Mouse (Mus musculus) layer of hippocampus, adult 9-11 months (tissue): ENCODE data around the gene Wiz.
A peak's percentile ranks its signal among the peaks of the same experiment; 100 is the strongest.

Experiments used
- DNase-seq: peaks from one replicate; pipeline ENCODE4 v3.0.0; 2022

Wiz gene

GRCm38 (mm10) chr17:32377137-32377536 lies 12.1 kb downstream of the Wiz start:
- DNase-seq: no peak

GRCm38 (mm10) chr17:32376475-32376874 lies 12.8 kb downstream of the Wiz start:
- no peak for DNase-seq

- no peak for DNase-seq
Measured at GRCm38 (mm10) chr17:32368991-32369578, 20.2 kb downstream of the Wiz start.

- DNase-seq: no peak
Measured at GRCm38 (mm10) chr17:32367706-32368105, 21.5 kb downstream of the Wiz start.

GRCm38 (mm10) chr17:32365296-32365695 lies 23.9 kb downstream of the Wiz start:
- DNase-seq: no peak

- no peak for DNase-seq
Measured at GRCm38 (mm10) chr17:32364850-32365249, 24.4 kb downstream of the Wiz start.

- DNase-seq: peak; percentile 89
Measured at GRCm38 (mm10) chr17:32364331-32364730, 24.9 kb downstream of the Wiz start.

- DNase-seq: no peak
Measured at GRCm38 (mm10) chr17:32363821-32364301, 25.4 kb downstream of the Wiz start.

- no peak for DNase-seq
Measured at GRCm38 (mm10) chr17:32362686-32363085, 26.6 kb downstream of the Wiz start.

GRCm38 (mm10) chr17:32359928-32360327 lies 29.3 kb downstream of the Wiz start:
- no peak for DNase-seq

GRCm38 (mm10) chr17:32358943-32359340 lies 30.3 kb downstream of the Wiz start:
- DNase-seq: no peak

GRCm38 (mm10) chr17:32358192-32358942 lies 30.9 kb downstream of the Wiz start:
- DNase-seq: no peak

- no peak for DNase-seq
Measured at GRCm38 (mm10) chr17:32356766-32357760, 32.2 kb downstream of the Wiz start.

- no peak for DNase-seq
Measured at GRCm38 (mm10) chr17:32356281-32356680, 33.0 kb downstream of the Wiz start.

GRCm38 (mm10) chr17:32355031-32355430 lies 34.2 kb downstream of the Wiz start:
- no peak for DNase-seq

GRCm38 (mm10) chr17:32354211-32354610 lies 35.0 kb downstream of the Wiz start:
- no peak for DNase-seq

GRCm38 (mm10) chr17:32353696-32354095 lies 35.5 kb downstream of the Wiz start:
- DNase-seq: peak; percentile 89

- no peak for DNase-seq
Measured at GRCm38 (mm10) chr17:32351726-32352125, 37.5 kb downstream of the Wiz start.

- DNase-seq: no peak
Measured at GRCm38 (mm10) chr17:32351269-32351668, 38.0 kb downstream of the Wiz start.

- DNase-seq: peak; percentile 99
Measured at GRCm38 (mm10) chr17:32350382-32350983, 38.8 kb downstream of the Wiz start, which contains the start of gene Akap8l. Akap8l (minus strand) TSS chr17:32350607.

GRCm38 (mm10) chr17:32349851-32350381 lies 39.3 kb downstream of the Wiz start:
- peak; percentile 50 for DNase-seq

- DNase-seq: peak; percentile 58
Measured at GRCm38 (mm10) chr17:32349037-32349732, 40.1 kb downstream of the Wiz start.
